Mouse (Mus musculus): ENCODE data around the gene B830017H08Rik.
A peak's percentile ranks its signal among the peaks of the same experiment; 100 is the strongest.

B830017H08Rik gene

GRCm38 (mm10) chr16:17809711-17810110 lies 23.2 kb upstream of the B830017H08Rik start:
- no peak for DNase-seq (ENCODE audit: low spot score)

DNA sequence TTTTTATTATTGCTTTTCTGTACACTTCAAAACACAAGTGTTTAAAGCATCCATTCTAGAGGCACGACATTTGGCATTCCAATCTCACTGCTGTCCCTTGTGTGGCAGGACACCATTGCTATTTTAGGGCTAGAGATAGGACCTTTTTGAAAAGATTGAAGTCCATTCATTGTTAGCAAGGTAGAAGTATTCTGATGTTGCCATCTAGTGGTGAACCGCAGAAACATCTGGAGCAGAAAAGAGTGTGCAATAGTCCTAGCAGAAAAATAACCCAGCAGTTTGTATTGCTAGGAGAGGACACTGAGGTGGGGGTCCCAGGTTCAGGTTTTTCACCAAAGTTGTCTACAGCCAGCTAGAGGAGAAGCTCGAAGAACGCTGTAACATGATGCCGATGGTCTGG lies 20.8 kb upstream of the B830017H08Rik start:
- peak; percentile 32 for DNase-seq (ENCODE audit: low spot score)

DNA sequence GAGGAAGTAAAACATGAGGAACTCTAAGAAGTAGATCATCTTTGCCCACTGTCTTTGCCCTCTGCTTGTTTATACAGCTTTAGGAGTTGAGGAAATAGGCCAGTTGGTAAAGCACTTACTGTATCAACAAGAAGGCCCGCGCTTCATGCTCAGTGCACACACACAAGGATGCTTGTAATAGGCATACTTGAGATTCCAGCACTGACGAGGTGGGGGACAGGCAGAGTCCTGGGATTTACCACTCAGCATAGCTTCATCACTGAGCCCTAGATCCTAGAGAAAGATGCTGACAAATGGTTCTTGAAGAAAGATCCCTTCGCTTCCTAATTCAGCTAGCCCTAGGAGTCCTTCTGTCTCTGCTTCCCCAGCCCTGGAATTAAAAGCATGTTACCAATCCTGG lies 19.7 kb upstream of the B830017H08Rik start:
- no peak for DNase-seq (ENCODE audit: low spot score)

DNA sequence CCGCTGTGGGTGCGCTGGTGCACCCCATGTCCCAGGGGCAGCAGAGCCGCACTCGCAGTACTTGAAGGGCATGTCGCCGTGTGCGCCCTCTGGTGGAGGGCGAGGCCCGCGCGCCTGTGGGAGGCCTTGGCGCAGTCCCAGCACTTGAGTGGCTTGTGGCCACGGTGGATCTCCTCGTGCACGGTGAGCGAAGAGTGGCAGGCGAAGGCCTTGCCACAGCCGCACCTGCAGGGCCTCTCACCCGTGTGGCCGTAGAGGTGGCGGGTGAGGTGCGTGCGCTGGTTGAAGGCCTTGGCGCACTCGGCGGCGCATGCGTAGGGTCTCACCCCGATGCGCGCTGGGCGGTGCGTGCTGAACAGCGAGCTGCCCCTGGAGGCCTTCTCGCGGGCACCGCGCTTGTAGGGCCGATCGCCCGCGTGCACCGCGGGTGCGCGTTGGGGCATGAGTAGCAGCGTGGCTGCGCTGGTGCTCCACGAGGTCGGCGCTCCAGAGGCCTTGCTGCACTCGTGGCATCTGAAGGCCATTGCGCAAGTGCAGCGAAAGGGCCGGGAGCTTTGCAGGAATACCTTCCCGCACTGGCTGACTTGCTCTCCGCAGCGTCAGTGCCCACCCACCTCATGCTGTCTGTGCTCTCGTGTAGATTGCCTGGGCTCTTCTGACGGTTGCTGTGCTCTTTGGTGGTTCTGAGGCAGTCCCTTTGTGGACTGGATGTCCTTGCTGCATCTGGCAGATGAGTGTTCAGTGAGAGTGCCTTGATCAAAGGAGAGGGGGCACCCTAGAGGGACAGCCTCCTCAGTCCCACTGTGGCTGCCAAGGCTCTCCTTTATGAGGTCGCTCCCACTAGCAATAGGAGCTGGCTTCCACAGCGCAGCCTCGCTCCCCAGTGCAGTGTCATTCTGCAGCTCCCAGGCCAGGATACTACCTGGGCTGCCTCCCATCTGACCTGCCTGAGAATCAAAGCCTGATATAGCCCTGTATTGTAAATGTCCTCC lies 17.2 kb upstream of the B830017H08Rik start:
- peak; percentile 74 for DNase-seq (ENCODE audit: low spot score)

- no peak for DNase-seq (ENCODE audit: low spot score)
These were observed 16.4 kb upstream of the B830017H08Rik start for GRCm38 (mm10) chr16:17816528-17816927.

- DNase-seq (ENCODE audit: low spot score): no peak
These were observed 6.4 kb upstream of the B830017H08Rik start for GRCm38 (mm10) chr16:17826500-17826899.

GRCm38 (mm10) chr16:17828229-17828628 lies 4.7 kb upstream of the B830017H08Rik start:
- DNase-seq (ENCODE audit: low spot score): no peak

DNA sequence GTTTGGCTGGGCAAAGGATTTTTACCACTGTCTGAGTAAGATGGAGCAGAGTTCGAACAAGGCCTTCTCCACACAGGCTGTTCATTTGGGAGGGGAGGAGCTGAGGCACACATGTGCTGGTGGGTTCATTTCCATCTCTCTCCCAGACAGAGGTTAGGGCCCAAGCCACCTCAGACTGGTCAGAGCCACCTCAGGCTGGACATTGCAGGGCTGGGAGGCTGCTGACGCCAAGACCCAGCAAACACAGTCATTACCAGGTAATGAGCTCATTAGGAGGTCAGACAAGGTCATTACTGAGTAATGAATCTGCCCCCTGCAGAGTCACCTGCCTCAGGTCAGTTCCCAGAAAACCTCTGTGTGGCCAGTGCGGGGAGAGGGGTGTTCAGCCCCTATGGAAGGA lies 4.1 kb upstream of the B830017H08Rik start:
- no peak for DNase-seq (ENCODE audit: low spot score)

DNA sequence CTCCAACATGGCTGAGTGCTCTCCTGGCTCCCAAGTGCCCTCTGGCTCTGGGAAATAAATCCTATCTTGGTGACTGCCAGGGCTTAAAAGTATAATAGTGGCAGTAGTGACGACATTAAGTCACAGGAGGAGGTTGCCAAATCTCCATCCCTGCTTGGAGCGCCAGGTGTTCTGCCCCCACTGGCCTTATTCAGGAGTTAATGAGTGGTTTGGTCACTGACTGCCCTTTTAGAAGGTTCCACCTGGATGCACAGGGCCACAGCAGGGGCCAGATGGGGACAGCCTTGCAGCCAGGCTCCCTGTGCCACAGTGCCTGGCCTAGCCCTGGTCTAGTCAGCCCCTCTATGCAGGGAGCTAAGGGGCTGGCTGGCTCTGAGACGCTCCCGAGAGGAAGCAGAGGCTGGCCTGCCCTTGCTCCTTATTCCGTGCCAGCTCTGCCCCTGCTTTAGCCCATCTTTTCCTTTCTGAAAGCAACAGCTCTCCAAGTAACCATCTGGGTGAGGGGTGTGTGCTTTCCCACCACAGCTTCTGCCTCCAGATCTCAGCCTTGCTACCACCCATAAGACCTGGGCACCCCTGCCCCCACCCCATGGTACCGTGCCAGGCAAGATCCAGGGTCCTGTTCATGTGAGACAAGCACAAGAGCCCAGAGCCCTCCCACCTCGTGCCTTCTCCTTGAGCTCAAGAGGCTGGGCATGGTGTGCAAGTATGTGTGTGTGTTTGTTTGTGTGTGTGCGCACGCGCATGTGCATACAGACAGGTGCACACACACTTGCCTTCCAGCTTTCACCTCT lies 2.3 kb upstream of the B830017H08Rik start:
- no peak for DNase-seq (ENCODE audit: low spot score)

DNA sequence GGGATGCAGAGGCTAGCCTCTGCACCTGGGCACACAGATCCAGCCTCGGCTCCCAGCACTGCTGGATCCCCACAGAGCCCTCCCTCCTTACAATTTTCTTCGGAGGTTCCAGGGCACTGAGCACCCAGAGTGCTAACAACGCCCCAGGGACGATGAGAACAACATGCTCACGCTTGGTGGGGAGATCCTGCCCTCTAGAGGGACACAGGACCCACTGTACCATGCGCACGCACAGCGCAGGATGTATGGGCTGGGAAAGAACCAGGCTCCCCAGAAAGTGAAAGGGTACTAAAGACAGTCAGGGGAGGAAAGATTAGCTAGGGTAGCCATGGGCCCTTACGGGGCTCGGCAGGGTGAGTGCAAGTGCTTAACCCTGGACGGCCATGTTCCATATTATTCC lies 1.1 kb upstream of the B830017H08Rik start:
- no peak for DNase-seq (ENCODE audit: low spot score)

GRCm38 (mm10) chr16:17833321-17833680 lies 380 bp downstream of the B830017H08Rik start:
- no peak for DNase-seq (ENCODE audit: low spot score)

DNA sequence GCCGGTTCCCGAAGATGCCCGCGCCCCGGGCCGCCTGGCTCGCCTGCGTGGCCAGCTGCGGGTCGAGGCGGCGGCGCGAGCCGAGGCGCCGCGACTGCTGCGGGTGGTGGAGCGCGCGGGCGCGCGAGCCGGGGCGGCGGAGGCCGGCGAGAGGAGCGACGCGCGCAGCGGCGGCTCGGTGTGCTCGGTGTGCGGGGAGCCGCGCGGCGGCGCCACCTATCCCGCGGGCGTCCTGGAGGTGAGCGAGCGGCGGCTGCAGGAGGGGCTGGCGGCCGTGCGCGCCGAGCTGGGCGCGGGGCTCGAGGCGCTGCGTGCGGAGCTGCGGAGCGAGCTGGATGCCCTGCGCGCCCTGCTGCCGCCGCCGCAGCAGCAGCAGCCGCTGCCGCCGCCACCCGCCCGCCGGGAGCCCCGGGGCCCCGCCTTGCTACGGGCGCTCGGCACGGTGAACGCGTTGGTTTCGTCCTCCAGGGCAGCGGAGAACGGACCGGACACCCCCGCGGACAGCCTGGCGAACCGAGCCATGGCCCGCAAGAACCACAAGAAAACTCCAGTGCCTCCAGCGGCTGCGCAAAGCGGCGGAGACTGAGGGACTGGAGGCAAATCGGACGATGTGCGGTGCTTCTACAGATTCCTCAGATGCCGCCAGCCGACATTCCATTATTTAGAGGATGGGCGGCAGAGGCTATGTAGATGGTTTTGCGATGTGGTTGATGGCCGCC lies 919 bp downstream of the B830017H08Rik start:
- no peak for DNase-seq (ENCODE audit: low spot score)

GRCm38 (mm10) chr16:17834543-17834942 lies 1.6 kb downstream of the B830017H08Rik start:
- no peak for DNase-seq (ENCODE audit: low spot score)

DNA sequence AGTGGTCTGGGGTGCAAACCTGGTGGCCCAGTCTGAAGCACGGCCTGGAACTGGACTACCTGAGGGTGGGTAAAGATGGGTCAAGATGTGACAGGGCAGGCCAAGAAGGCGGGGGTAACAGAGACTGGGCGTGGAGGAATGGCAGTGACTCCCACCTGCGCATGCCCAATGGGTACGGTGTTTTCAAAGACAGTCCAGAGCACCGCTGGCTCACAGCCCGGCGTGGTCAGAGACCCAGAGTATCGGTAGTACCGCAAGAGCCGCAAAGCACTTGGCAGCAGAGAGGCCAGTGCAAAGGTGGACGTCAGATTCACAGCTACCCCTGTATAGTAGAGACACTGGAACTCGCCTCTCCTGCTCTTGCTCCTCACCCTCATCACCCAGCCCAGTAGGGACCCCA lies 2.6 kb downstream of the B830017H08Rik start:
- DNase-seq (ENCODE audit: low spot score): no peak

DNA sequence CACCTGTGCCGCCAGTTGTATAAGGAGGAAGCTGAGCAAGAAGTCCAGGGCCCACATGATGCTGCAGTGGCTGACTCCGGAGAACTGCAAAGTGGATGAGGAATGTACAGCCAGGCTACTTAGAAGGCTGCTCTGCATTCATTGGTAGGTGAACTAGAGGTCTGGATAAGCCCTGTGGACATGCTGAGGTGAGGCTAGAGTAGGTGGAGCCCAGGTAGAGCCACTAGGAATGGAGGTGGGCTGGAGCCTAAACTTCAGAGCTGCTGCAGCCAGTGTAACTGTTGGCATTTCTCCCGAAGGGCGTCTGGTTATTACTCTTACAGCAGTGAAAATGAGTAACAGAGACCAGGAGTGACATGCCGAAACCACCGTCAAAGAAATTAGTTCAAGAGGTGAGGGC lies 5.1 kb downstream of the B830017H08Rik start, which contains the start of gene Car15:
Car15 (minus strand) TSS at position 314 of the 400 bp plus-strand sequence.
- no peak for DNase-seq (ENCODE audit: low spot score)

GRCm38 (mm10) chr16:17839976-17840375 lies 7.1 kb downstream of the B830017H08Rik start:
- DNase-seq (ENCODE audit: low spot score): no peak

GRCm38 (mm10) chr16:17842437-17842836 lies 9.5 kb downstream of the B830017H08Rik start:
- no peak for DNase-seq (ENCODE audit: low spot score)

GRCm38 (mm10) chr16:17843701-17844365 lies 10.9 kb downstream of the B830017H08Rik start:
- no peak for DNase-seq (ENCODE audit: low spot score)

DNA sequence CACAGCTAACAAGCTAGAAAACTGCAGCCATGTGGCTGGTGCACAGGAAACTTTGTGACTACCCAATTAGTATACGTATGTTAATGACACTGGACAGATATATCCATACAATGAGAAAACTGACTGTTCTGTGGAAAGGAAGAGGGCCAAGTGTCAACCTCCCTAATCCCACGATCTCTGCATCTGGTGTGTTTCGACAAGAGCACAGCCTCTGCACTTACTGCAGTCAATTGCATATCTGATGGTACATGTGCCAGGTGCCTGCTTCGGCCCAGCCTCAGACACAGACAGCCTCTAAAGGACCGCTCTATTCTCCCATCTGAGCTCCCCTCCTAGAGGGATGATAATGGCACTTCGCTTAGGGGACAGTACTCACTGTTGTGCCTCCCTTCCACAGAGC lies 15.5 kb downstream of the B830017H08Rik start:
- no peak for DNase-seq (ENCODE audit: low spot score)

- DNase-seq (ENCODE audit: low spot score): peak; percentile 19
These were observed 16.0 kb downstream of the B830017H08Rik start for GRCm38 (mm10) chr16:17848928-17849327.

- DNase-seq (ENCODE audit: low spot score): no peak
These were observed 16.6 kb downstream of the B830017H08Rik start for GRCm38 (mm10) chr16:17849486-17849885.

DNA sequence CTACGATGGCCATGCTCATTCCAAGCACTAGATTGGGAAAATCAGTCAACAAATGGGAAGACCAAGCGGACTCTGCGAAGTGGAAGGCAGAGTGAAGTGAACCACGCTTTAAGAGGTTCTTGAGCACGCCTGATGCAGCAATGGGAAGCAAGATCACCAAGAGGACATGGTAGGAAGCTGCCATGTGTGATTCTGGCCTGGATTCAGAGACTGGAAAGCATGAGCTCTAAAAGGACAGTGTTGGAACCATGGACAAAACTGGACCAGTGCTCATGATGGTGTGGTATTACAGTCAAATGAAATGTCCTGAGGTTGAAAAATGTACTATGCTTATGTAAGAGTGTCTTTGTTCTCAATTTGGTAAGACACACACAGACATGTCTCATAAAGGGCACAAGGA lies 18.4 kb downstream of the B830017H08Rik start:
- no peak for DNase-seq (ENCODE audit: low spot score)

All from T-cell, adult 2 months (primary cell).